Mouse (Mus musculus) lung, embryonic 16.5 days (tissue): ENCODE results near the gene Stat5b. TPM values are rescaled to one million over a fixed set of nuclear protein-coding genes. Genes with fewer than 3 reads are reported as not detected.

Experiments used
- ATAC-seq: fragments of 200-750 bp; cut with Nextera tagmentation; 2 replicates; pipeline ENCODE4 v1.8.0; 2017; ENCODE audit warnings: low read depth, mild to moderate bottlenecking, moderate library complexity
- H3K27ac ChIP-seq: fragments of 300-500 bp; sonication (generic); 2 replicates; pipeline ENCODE4 v1.5.1; 2014; ENCODE audit warnings: mild to moderate bottlenecking, control low read depth, low read length
- H3K27me3 ChIP-seq: fragments of 300-500 bp; sonication (generic); 2 replicates; pipeline ENCODE4 v1.6.1; 2014; ENCODE audit warnings: low read depth, low read length, mixed read lengths; ENCODE audit not compliant: control insufficient read depth, insufficient read depth
- H3K36me3 ChIP-seq: fragments of 300-500 bp; sonication (generic); 2 replicates; pipeline ENCODE4 v1.6.1; 2014; ENCODE audit warnings: low read length; ENCODE audit not compliant: control insufficient read depth, insufficient read depth
- H3K4me1 ChIP-seq: fragments of 300-500 bp; sonication (generic); replicated peaks from 2 replicates; pipeline ENCODE4 v1.6.1; 2014; ENCODE audit warnings: low read length, mixed read lengths; ENCODE audit not compliant: control insufficient read depth, insufficient read depth
- H3K4me2 ChIP-seq: fragments of 300-500 bp; sonication (generic); 2 replicates; pipeline ENCODE4 v1.6.1; 2014; ENCODE audit warnings: low read depth, low read length, control low read depth
- H3K4me3 ChIP-seq: fragments of 300-500 bp; sonication (generic); 2 replicates; pipeline ENCODE4 v1.5.1; 2014; ENCODE audit warnings: mild to moderate bottlenecking, low read length, control low read depth
- H3K9ac ChIP-seq: fragments of 300-500 bp; sonication (generic); 2 replicates; pipeline ENCODE4 v1.6.1; 2014; ENCODE audit warnings: low read length, control low read depth
- H3K9me3 ChIP-seq: fragments of 300-500 bp; sonication (generic); 2 replicates; pipeline ENCODE4 v1.6.1; 2016; ENCODE audit warnings: low read length; ENCODE audit not compliant: control insufficient read depth
- WGBS: fragments of 180-500 bp; shearing (Covaris S2); extraction: QIAGEN DNeasy Blood & Tissue Kit; methylation state at CpG from one replicate; pipeline ENCODE4 v1.1.7; 2014; 5-methylcytosine and 5-hydroxymethylcytosine counted together
- polyA plus RNA-seq: library from polyadenylated mRNA; unstranded; fragments of >200 nt; fragmentation: Nextera tagmentation; extraction: Ambion mirVana; gene quantifications from 2 replicates; pipeline ENCODE4 v1.2.1, GENCODE M21; 2015

Gene Stat5b
- 27.2 and 28.4 TPM in 2 replicates for polyA plus RNA-seq

- no peaks in the 10 kb centered on the region for H3K36me3 ChIP-seq
- no peaks in the 10 kb centered on the region for H3K9me3 ChIP-seq
- under 1% methylated on average over 71 of the region's 104 CpGs for WGBS
- peak within 1 kb of the TSS; percentile 96 for H3K4me3 ChIP-seq
- peak; percentile 82 for ATAC-seq
- peak within 1 kb of the TSS; percentile 86 for H3K27ac ChIP-seq
- peaks cover 6% of the 10 kb centered on the region for H3K27me3 ChIP-seq
- H3K4me1 ChIP-seq: peaks cover 24% of the 10 kb centered on the region
- peak within 1 kb of the TSS; percentile 98 for H3K9ac ChIP-seq
- peak within 1 kb of the TSS; percentile 85 for H3K4me2 ChIP-seq
Measured at GRCm38 (mm10) chr11:100850038-100850777, at the start of gene Stat5b. Stat5b (minus strand) TSS chr11:100850724.

GRCm38 (mm10) chr11:100898441-100899199, 48.1 kb upstream of the Stat5b start:
- no peak overlapping the region for H3K9ac ChIP-seq
- H3K4me3 ChIP-seq: no peak overlapping the region
- WGBS: 75% methylated on average over 16 of the region's 16 CpGs
- ATAC-seq: no peak
- no peak overlapping the region for H3K4me2 ChIP-seq
- no peaks in the 10 kb centered on the region for H3K9me3 ChIP-seq
- H3K4me1 ChIP-seq: 0 out of 2 replicates have a peak, but pooled peaks cover 3% of the 10 kb centered on the region
- no peak overlapping the region for H3K27ac ChIP-seq
- H3K36me3 ChIP-seq: peaks cover 35% of the 10 kb centered on the region
- H3K27me3 ChIP-seq: no peaks in the 10 kb centered on the region

GRCm38 (mm10) chr11:100897294-100898231, 47.0 kb upstream of the Stat5b start:
- 72% methylated on average over 7 of the region's 7 CpGs for WGBS
- H3K4me2 ChIP-seq: no peak overlapping the region
- no peak overlapping the region for H3K9ac ChIP-seq
- no peak overlapping the region for H3K4me3 ChIP-seq
- H3K27ac ChIP-seq: no peak overlapping the region
- ATAC-seq: no peak
- H3K27me3 ChIP-seq: no peaks in the 10 kb centered on the region
- H3K4me1 ChIP-seq: 0 out of 2 replicates have a peak, but pooled peaks cover 4% of the 10 kb centered on the region
- no peaks in the 10 kb centered on the region for H3K9me3 ChIP-seq
- H3K36me3 ChIP-seq: peaks cover 30% of the 10 kb centered on the region

GRCm38 (mm10) chr11:100896078-100896477, 45.6 kb upstream of the Stat5b start:
- peaks cover 16% of the 10 kb centered on the region for H3K36me3 ChIP-seq
- 79% methylated on average over 10 of the region's 10 CpGs for WGBS
- H3K27me3 ChIP-seq: no peaks in the 10 kb centered on the region
- H3K4me2 ChIP-seq: no peak overlapping the region
- ATAC-seq: no peak
- H3K4me1 ChIP-seq: 0 out of 2 replicates have a peak, but pooled peaks cover 4% of the 10 kb centered on the region
- H3K9ac ChIP-seq: no peak overlapping the region
- no peak overlapping the region for H3K27ac ChIP-seq
- H3K4me3 ChIP-seq: no peak overlapping the region
- no peaks in the 10 kb centered on the region for H3K9me3 ChIP-seq

GRCm38 (mm10) chr11:100894146-100894918, 43.8 kb upstream of the Stat5b start:
- no peak overlapping the region for H3K27ac ChIP-seq
- no peak overlapping the region for H3K9ac ChIP-seq
- H3K9me3 ChIP-seq: no peaks in the 10 kb centered on the region
- H3K27me3 ChIP-seq: no peaks in the 10 kb centered on the region
- ATAC-seq: no peak
- H3K4me2 ChIP-seq: no peak overlapping the region
- 0 out of 2 replicates have a peak, but pooled peaks cover 7% of the 10 kb centered on the region for H3K4me1 ChIP-seq
- 68% methylated on average over 9 of the region's 9 CpGs for WGBS
- H3K36me3 ChIP-seq: peaks cover 13% of the 10 kb centered on the region
- no peak overlapping the region for H3K4me3 ChIP-seq

GRCm38 (mm10) chr11:100893482-100893881, 43.0 kb upstream of the Stat5b start:
- Histone ChIP-seq H3K27me3 (no peaks in the 10 kb centered on the region), H3K4me2 (no peak overlapping the region), H3K4me1 (0 out of 2 replicates have a peak, but pooled peaks cover 7% of the 10 kb centered on the region), H3K9me3 (no peaks in the 10 kb centered on the region), H3K9ac (peak overlapping the region; percentile 43; the same call in 1 of the 2 replicates), H3K36me3 (peaks cover 13% of the 10 kb centered on the region), H3K27ac (no peak overlapping the region), H3K4me3 (no peak overlapping the region)
- WGBS: 14% methylated on average over 9 of the region's 9 CpGs
- ATAC-seq: peak; percentile 62; the same call in 1 of the 2 replicates

- Histone ChIP-seq H3K27ac (no peak overlapping the region; the same call in 1 of the 2 replicates), H3K27me3 (no peaks in the 10 kb centered on the region), H3K4me2 (no peak overlapping the region), H3K4me3 (no peak overlapping the region), H3K4me1 (0 out of 2 replicates have a peak, but pooled peaks cover 7% of the 10 kb centered on the region), H3K36me3 (peaks cover 11% of the 10 kb centered on the region), H3K9ac (no peak overlapping the region), H3K9me3 (no peaks in the 10 kb centered on the region)
- WGBS: 79% methylated on average over 5 of the region's 5 CpGs
- ATAC-seq: no peak
Measured at GRCm38 (mm10) chr11:100892435-100892834, 41.9 kb upstream of the Stat5b start.
